Mouse (Mus musculus): ENCODE data around the gene Mfsd4b5. TPM values are rescaled to one million over a fixed set of nuclear protein-coding genes. Genes with fewer than 3 reads are reported as not detected.
"Not testable (repeated sequence)": the region's sequence is repeated elsewhere in the genome, so short reads cannot be mapped to it uniquely, and the experiment has no call there.

Mfsd4b5 gene
- polyA plus RNA-seq, 1 experiment from 2014 or later: 0.47 TPM

DNA sequence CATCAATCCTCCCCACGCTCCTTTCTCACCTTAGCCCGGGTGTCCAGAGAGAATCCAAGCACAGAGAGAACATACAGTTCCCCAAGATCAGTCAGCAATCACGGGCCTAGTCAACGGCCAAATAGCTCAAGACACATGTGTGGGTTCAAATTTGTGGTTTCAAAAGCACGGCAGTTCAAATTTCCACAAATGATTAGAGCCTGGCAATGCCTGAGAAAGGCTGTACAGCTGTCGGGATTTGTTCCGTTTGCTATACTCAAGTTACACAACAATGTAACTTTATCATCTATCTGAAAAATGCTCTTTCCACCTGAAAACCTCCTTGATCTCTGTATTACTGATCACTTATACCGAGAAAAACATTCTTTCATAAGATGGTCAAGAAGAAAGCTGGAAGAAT lies 39.1 kb upstream of the Mfsd4b5 start:
- H3K27me3 ChIP-seq (replicated peaks; ENCODE audit: control insufficient read depth, insufficient read depth, low read length): 0 out of 2 replicates have a peak, but pooled peaks cover 2% of the 10 kb centered on the region
- no peak overlapping the region for H3K4me3 ChIP-seq (ENCODE audit: low read depth, low read length)
- no peaks in the 10 kb centered on the region for H3K9me3 ChIP-seq (ENCODE audit: control insufficient read depth)
- WGBS: 55% methylated on average over 8 of the region's 8 CpGs
- ATAC-seq: 0 out of 2 replicates have a peak, but pooled peaks have one; percentile 3
- no peak for TF ChIP-seq CTCF (IDR thresholded peaks at IDR 0.05; ENCODE audit: low read depth)
- H3K27ac ChIP-seq (ENCODE audit: low read depth, low read length): no peak overlapping the region
- peak overlapping the region; percentile 95 for H3K4me2 ChIP-seq (replicated peaks; ENCODE audit: low read depth)
- no peaks in the 10 kb centered on the region for H3K36me3 ChIP-seq (ENCODE audit: control insufficient read depth, insufficient read depth)
- H3K4me1 ChIP-seq (replicated peaks; ENCODE audit: control insufficient read depth, insufficient read depth, low read length): no peaks in the 10 kb centered on the region; the same call in 1 of the 2 replicates
- no peak overlapping the region for H3K9ac ChIP-seq (ENCODE audit: low read depth, low read length)

DNA sequence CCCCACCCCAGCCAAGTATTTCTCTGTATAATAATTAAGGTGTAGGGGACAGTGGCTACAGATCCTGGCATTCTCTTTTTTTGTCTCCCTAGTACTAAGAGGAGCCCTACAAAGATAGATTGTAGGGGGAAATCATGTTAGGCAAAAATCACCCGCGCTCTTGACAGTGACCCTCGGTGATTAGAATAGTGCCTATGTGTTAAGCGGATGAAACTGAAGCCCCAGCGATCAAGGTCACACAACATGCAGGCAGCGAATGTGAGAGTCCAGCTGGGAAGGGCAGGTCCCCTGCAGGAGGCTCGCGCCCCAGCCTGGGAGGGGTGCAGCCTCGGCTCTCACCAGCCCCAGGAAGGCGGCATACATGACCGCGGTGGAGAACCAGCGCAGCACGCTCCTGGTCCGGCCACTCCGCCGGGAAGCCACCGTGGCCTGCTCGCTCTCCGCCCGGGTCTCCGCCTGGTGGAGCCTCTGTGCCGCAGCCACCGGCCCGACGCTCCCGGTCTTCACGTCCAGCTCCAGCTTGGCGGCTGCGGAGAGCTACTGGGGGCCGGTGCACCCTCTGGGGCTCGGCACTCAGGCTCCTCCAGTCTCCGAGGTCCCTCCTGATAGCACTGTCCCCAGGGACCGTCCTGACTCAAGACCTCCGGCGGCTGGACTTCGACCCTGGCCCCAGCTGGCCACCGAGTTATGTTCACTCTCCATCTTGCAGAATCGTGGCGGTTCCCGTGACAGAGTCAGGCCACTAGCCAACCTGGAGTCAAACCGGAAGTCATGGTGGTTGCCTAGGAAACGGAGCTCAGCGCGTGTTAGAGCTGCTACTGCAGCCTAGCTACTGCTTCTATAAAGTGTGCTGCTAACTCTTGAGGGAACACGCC lies 38.3 kb upstream of the Mfsd4b5 start, which contains the start of gene Mfsd4b1:
TSS of gene Mfsd4b1 (minus strand) at position 715 of the 875 bp plus-strand sequence.
- peak within 1 kb of the TSS; percentile 95 for H3K4me2 ChIP-seq (replicated peaks; ENCODE audit: low read depth)
- H3K9me3 ChIP-seq (ENCODE audit: control insufficient read depth): no peaks in the 10 kb centered on the region
- H3K9ac ChIP-seq (ENCODE audit: low read depth, low read length): peak within 1 kb of the TSS; percentile 59; the same call in 1 of the 2 replicates
- H3K27me3 ChIP-seq (replicated peaks; ENCODE audit: control insufficient read depth, insufficient read depth, low read length): 0 out of 2 replicates have a peak, but pooled peaks cover 2% of the 10 kb centered on the region
- peak within 1 kb of the TSS; percentile 64 for H3K4me3 ChIP-seq (ENCODE audit: low read depth, low read length)
- H3K4me1 ChIP-seq (replicated peaks; ENCODE audit: control insufficient read depth, insufficient read depth, low read length): no peaks in the 10 kb centered on the region; the same call in 1 of the 2 replicates
- H3K27ac ChIP-seq (ENCODE audit: low read depth, low read length): peak within 1 kb of the TSS; percentile 78
- peak; percentile 52 for TF ChIP-seq CTCF (IDR thresholded peaks at IDR 0.05; ENCODE audit: low read depth)
- no peaks in the 10 kb centered on the region for H3K36me3 ChIP-seq (ENCODE audit: control insufficient read depth, insufficient read depth)
- 1% methylated on average over 46 of the region's 46 CpGs for WGBS
- peak; percentile 93 for ATAC-seq

DNA sequence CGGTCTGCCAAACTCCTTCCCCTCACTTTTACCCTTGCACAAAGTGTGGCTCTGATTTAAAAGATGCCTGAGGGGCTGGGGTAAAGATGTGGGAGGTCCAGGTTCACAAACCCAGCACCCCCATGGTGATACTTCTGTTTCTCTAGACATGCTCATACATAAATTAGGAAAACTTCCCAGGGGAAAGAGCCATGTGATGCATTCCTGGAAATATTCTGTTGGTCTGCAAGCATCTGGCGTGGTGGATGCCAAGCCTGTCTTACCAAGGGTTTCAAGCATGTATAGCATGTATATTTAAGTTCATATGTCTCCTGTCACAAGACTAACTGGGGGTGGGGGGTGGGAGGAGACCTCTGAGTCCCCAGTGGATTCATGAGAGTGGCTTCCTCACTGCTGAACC lies 34.0 kb upstream of the Mfsd4b5 start:
- Histone ChIP-seq H3K9ac (ENCODE audit: low read depth, low read length) (no peak overlapping the region), H3K4me1 (replicated peaks; ENCODE audit: control insufficient read depth, insufficient read depth, low read length) (no peaks in the 10 kb centered on the region; the same call in 1 of the 2 replicates), H3K4me3 (ENCODE audit: low read depth, low read length) (no peak overlapping the region), H3K36me3 (ENCODE audit: control insufficient read depth, insufficient read depth) (no peaks in the 10 kb centered on the region), H3K27me3 (replicated peaks; ENCODE audit: control insufficient read depth, insufficient read depth, low read length) (0 out of 2 replicates have a peak, but pooled peaks cover 2% of the 10 kb centered on the region), H3K9me3 (ENCODE audit: control insufficient read depth) (no peaks in the 10 kb centered on the region), H3K27ac (ENCODE audit: low read depth, low read length) (no peak overlapping the region), H3K4me2 (replicated peaks; ENCODE audit: low read depth) (no peak overlapping the region)
- no peak for ATAC-seq
- 66% methylated on average over 2 of the region's 2 CpGs for WGBS
- no peak for TF ChIP-seq CTCF (IDR thresholded peaks at IDR 0.05; ENCODE audit: low read depth)

DNA sequence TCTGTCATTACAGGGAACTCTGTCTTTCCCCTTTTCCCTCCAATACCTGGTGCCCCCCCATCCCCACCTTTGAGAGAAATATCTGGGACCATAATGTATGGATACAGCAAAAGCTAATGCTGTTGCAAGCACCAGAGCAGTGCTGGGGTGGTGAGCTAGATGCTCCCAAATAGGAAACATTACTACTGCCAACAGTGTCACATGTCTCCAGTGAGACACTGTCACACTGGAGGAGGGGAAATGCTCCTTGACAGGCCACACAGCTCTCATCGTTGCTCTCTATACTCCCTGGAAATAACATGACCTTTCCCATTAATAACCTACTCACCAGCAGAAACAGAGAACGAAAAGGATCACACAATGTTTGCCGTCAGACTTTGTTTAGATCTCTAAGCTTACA lies 33.0 kb upstream of the Mfsd4b5 start:
- H3K4me2 ChIP-seq (replicated peaks; ENCODE audit: low read depth): no peak overlapping the region
- no peaks in the 10 kb centered on the region for H3K4me1 ChIP-seq (replicated peaks; ENCODE audit: control insufficient read depth, insufficient read depth, low read length)
- H3K9me3 ChIP-seq (ENCODE audit: control insufficient read depth): no peaks in the 10 kb centered on the region
- no peak for TF ChIP-seq CTCF (IDR thresholded peaks at IDR 0.05; ENCODE audit: low read depth)
- no peak overlapping the region for H3K27ac ChIP-seq (ENCODE audit: low read depth, low read length)
- H3K27me3 ChIP-seq (replicated peaks; ENCODE audit: control insufficient read depth, insufficient read depth, low read length): 0 out of 2 replicates have a peak, but pooled peaks cover 2% of the 10 kb centered on the region
- WGBS: 48% methylated on average over 3 of the region's 3 CpGs
- H3K36me3 ChIP-seq (ENCODE audit: control insufficient read depth, insufficient read depth): no peaks in the 10 kb centered on the region
- no peak for ATAC-seq
- no peak overlapping the region for H3K9ac ChIP-seq (ENCODE audit: low read depth, low read length)
- no peak overlapping the region for H3K4me3 ChIP-seq (ENCODE audit: low read depth, low read length)

DNA sequence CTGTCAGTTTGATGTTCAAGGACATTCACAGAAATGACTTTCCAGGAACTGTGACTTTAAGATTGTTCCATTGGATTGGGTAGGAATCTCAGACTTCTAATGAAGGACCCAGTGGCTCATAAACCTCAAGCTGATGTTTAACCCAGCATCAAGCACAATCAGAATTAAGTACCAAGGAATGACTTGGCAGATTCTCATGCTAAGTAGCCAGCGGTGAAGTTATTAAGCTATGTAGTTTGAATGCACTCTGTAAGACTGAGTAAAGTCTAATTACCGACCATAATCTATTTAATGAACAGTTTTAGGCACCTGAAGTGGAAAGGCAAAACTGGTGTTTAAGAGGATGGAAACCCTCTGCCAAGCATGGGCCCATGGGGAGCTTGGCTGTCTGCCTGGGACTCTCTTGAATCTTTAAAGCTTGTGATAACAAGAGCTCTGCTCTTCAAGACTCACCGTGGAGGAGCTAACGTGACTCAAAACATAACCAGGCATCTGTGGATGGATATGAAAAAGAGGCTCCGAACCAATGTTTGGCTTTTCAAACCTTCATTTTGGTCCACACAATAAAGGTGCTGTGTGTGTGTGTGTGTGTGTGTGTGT lies 31.9 kb upstream of the Mfsd4b5 start:
- Histone ChIP-seq H3K9me3 (ENCODE audit: control insufficient read depth) (no peaks in the 10 kb centered on the region), H3K27me3 (replicated peaks; ENCODE audit: control insufficient read depth, insufficient read depth, low read length) (0 out of 2 replicates have a peak, but pooled peaks cover 2% of the 10 kb centered on the region), H3K4me3 (ENCODE audit: low read depth, low read length) (no peak overlapping the region), H3K36me3 (ENCODE audit: control insufficient read depth, insufficient read depth) (no peaks in the 10 kb centered on the region), H3K4me1 (replicated peaks; ENCODE audit: control insufficient read depth, insufficient read depth, low read length) (no peaks in the 10 kb centered on the region), H3K9ac (ENCODE audit: low read depth, low read length) (no peak overlapping the region), H3K4me2 (replicated peaks; ENCODE audit: low read depth) (no peak overlapping the region), H3K27ac (ENCODE audit: low read depth, low read length) (no peak overlapping the region)
- TF ChIP-seq CTCF (IDR thresholded peaks at IDR 0.05; ENCODE audit: low read depth): no peak
- WGBS: 87% methylated on average over 5 of the region's 5 CpGs
- no peak for ATAC-seq

DNA sequence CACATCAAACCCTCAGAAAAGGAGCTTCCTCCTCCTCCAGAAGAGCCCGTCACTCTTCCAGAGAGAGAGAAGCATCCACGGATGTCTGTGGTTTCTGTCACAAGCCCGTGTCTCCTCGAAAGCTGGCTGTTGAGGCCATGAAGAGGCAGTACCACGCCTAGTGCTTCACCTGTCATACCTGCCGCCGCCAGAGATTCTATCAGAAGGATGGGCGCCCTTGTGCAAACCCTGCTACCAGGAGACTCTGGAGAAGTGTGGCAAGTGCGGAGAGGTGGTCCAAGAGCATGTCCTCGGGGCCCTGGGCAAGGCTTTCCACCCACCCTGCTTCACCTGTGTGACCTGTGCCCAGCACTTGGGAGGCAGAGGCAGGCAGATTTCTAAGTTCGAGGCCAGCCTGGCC lies 23.1 kb upstream of the Mfsd4b5 start:
- no peak for ATAC-seq
- Histone ChIP-seq H3K9me3 (ENCODE audit: control insufficient read depth) (no peaks in the 10 kb centered on the region), H3K27me3 (replicated peaks; ENCODE audit: control insufficient read depth, insufficient read depth, low read length) (no peaks in the 10 kb centered on the region), H3K4me3 (ENCODE audit: low read depth, low read length) (no peak overlapping the region), H3K4me1 (replicated peaks; ENCODE audit: control insufficient read depth, insufficient read depth, low read length) (no peaks in the 10 kb centered on the region), H3K4me2 (replicated peaks; ENCODE audit: low read depth) (no peak overlapping the region), H3K27ac (ENCODE audit: low read depth, low read length) (no peak overlapping the region), H3K36me3 (ENCODE audit: control insufficient read depth, insufficient read depth) (no peaks in the 10 kb centered on the region), H3K9ac (ENCODE audit: low read depth, low read length) (no peak overlapping the region)
- WGBS: 84% methylated on average over 11 of the region's 11 CpGs
- TF ChIP-seq CTCF (IDR thresholded peaks at IDR 0.05; ENCODE audit: low read depth): no peak

DNA sequence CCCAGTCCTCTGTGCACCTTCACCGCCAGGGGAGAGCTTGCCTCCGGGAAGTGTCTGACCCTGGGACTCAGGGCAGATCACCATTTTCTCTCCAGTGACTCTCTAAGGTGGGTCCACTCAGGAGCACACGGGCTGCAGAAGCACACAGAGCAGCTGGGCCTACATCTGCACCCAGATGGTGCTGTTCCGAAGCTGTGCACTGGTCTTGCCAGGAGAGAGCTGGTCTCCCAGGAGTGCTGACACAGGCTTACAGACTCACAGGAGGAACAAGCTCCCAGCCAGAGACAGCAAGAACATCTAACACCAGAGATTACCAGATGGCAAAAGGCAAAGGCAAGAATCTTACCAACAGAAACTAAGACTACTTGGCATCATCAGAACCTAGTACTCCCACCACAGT lies 22.4 kb upstream of the Mfsd4b5 start:
- 68% methylated on average over 4 of the region's 4 CpGs for WGBS
- H3K9me3 ChIP-seq (ENCODE audit: control insufficient read depth); H3K9ac ChIP-seq (ENCODE audit: low read depth, low read length); H3K4me1 ChIP-seq (replicated peaks; ENCODE audit: control insufficient read depth, insufficient read depth, low read length); H3K4me2 ChIP-seq (replicated peaks; ENCODE audit: low read depth); H3K36me3 ChIP-seq (ENCODE audit: control insufficient read depth, insufficient read depth); ATAC-seq; H3K27ac ChIP-seq (ENCODE audit: low read depth, low read length); H3K27me3 ChIP-seq (replicated peaks; ENCODE audit: control insufficient read depth, insufficient read depth, low read length); H3K4me3 ChIP-seq (ENCODE audit: low read depth, low read length): not testable (repeated sequence)
